Mouse (Mus musculus): ENCODE data around the gene Uba3.

DNA sequence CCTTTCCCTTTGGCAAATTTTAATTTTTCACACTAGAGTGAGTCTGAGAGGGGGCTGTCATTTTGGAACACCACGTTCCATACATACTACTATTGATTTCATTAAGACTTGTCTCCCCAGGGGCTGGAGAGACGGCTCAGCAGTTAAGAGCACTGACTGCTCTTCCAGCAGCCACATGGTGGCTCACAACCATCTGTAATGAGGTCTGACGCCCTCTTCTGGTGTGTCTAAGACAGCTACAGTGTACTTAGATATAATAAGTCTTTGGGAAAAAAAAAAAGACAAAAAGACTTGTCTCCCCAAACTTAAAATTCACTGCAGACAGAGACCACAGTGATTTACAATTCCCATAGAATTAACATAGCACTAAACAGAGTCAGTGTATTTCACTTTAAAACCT lies 5.0 kb downstream of the Uba3 start:
- no peak for TF ChIP-seq POLR2A (IDR thresholded peaks at IDR 0.05; ENCODE audit: borderline replicate concordance, extremely low read depth, low read depth, low read length)
- no peak for TF ChIP-seq CTCF (IDR thresholded peaks at IDR 0.05; ENCODE audit: insufficient read depth, low read length)

Data from lung, adult 2 months (tissue).